In the genomic region with DNA sequence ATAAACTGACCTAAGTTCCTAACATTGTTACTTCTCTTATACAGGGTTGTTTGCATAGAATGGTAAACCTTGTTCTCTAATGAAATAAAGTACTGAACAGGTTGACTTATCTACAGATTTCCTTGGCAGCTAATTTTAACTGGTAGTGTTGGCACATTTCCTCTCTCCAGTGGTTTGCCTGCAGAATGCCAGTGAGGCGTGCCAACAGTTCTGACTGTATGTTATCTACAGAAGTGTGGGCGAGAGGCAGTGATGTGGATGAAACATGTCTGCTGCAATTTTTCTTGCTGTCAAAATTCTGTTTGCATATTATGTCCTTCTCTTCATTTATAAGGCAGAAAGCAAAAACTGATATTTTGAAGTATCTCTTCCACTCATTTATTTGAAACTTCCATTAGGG, we compare ENCODE assay signal across 14 mouse cellular contexts. TPM values are rescaled to one million over a fixed set of nuclear protein-coding genes. Genes with fewer than 3 reads are reported as not detected.
DNase-seq lines count a peak whose midpoint lies in the region.
"Had no signal": no experiment of that assay in that cellular context is flagged by ENCODE, and none has a peak within 500 bp of the region (broad histone marks: within the 10 kb centered on the region; RNA-seq: fewer than 3 reads in every experiment).

No protein-coding gene starts in this region.

- peak; percentile 24 for DNase-seq in layer of hippocampus, adult 9-11 months
- no peak for DNase-seq in layer of hippocampus, postnatal 36 days
- peak; percentile 33 for DNase-seq in MN1 (ENCODE audit: low spot score)
- peak; percentile 22 for DNase-seq in adipocyte (ENCODE audit: low spot score)
- peak; percentile 63 for DNase-seq in heart, postnatal 4 days
- no peak for DNase-seq in spleen, adult 18-20 months
- no peak for DNase-seq in layer of hippocampus, postnatal 10 days (ENCODE audit: low spot score in 2 of 2)
- DNase-seq: cerebellum, adult 9-10 months; forebrain, postnatal 0 days; kidney, adult 9 months; lung, embryonic 14.5 days; right cerebral cortex, postnatal 4 days; thymus, adult 2 months had no signal

RNA-seq across cellular contexts. Expression of gene Enkur, which starts 2.4 kb away (rescaled TPM):
- total RNA-seq in layer of hippocampus, postnatal 36 days (2021), result 1 to 10 TPM; 1.8 to 2.0 TPM
- total RNA-seq in heart, postnatal 4 days (2021), result 1 to 10 TPM; 4.8 to 6.5 TPM
- total RNA-seq in layer of hippocampus, postnatal 10 days (2021), result 1 to 10 TPM; 4.9 to 6.9 TPM
- total RNA-seq: liver, adult 2 months had no signal

RNA-seq across cellular contexts. Expression of gene Thnsl1, which starts 2.8 kb away (rescaled TPM):
- total RNA-seq in layer of hippocampus, postnatal 36 days (2021), result 10 to 100 TPM; 21.3 to 22.9 TPM
- total RNA-seq in heart, postnatal 4 days (2021), result 1 to 10 TPM; 3.6 to 5.2 TPM
- total RNA-seq in layer of hippocampus, postnatal 10 days (2021), result 10 to 100 TPM; 18.8 TPM

Comparison
In these comparisons a context has a peak if more than half of its experiments do, and no peak if none do; other contexts are left out.
1. DNase-seq: peak in layer of hippocampus, adult 9-11 months (single experiment), MN1 (single experiment), adipocyte (single experiment) and heart, postnatal 4 days (single experiment); none in layer of hippocampus, postnatal 36 days (0 of 2), spleen, adult 18-20 months (0 of 2) and layer of hippocampus, postnatal 10 days (0 of 2).